12 mouse cellular contexts compared by ENCODE assay signal in genomic region chr11:61176321-61176720, GRCm38 (mm10). TPM values are rescaled to one million over a fixed set of nuclear protein-coding genes. Genes with fewer than 3 reads are reported as not detected.
DNase-seq lines count a peak whose midpoint lies in the region; ATAC-seq lines count a peak whose summit lies in the region.
"Had no signal": no experiment of that assay in that cellular context is flagged by ENCODE, and none has a peak within 500 bp of the region (broad histone marks: within the 10 kb centered on the region; RNA-seq: fewer than 3 reads in every experiment).

No protein-coding gene starts in this region.

- H3K9me3 ChIP-seq in hindbrain, embryonic 10.5 days = no peaks in the 10 kb centered on the region
- H3K9me3 ChIP-seq in hindbrain, embryonic 11.5 days (ENCODE audit: control insufficient read depth, low read length) = no peaks in the 10 kb centered on the region
- no peaks in the 10 kb centered on the region for H3K9me3 ChIP-seq in hindbrain, embryonic 16.5 days (ENCODE audit: control insufficient read depth, low read length)

- H3K27ac ChIP-seq in hindbrain, embryonic 10.5 days = peak overlapping the region; percentile 100; the same call in 1 of the 2 replicates
- H3K27ac ChIP-seq in hindbrain, embryonic 11.5 days (ENCODE audit: low read depth, low read length) = no peak overlapping the region
- peak overlapping the region; percentile 75 for H3K27ac ChIP-seq in hindbrain, embryonic 16.5 days (ENCODE audit: low read depth, low read length)

- H3K4me1 ChIP-seq in hindbrain, embryonic 10.5 days (replicated peaks) = peaks cover 26% of the 10 kb centered on the region
- H3K4me1 ChIP-seq in hindbrain, embryonic 11.5 days (replicated peaks; ENCODE audit: control insufficient read depth, insufficient read depth, low read length) = peaks cover 3% of the 10 kb centered on the region; the same call in 1 of the 2 replicates
- H3K4me1 ChIP-seq in hindbrain, embryonic 16.5 days (ENCODE audit: control insufficient read depth, insufficient read depth, low read depth, low read length) = peaks cover 22% of the 10 kb centered on the region

- peaks cover 11% of the 10 kb centered on the region for H3K36me3 ChIP-seq in hindbrain, embryonic 10.5 days
- H3K36me3 ChIP-seq in hindbrain, embryonic 11.5 days (ENCODE audit: control insufficient read depth, insufficient read depth, low read length) = no peaks in the 10 kb centered on the region
- H3K36me3 ChIP-seq in hindbrain, embryonic 16.5 days (ENCODE audit: control insufficient read depth, insufficient read depth, low read length) = no peaks in the 10 kb centered on the region

- no peak for ATAC-seq in hindbrain, embryonic 11.5 days (ENCODE audit: low FRiP score)
- no peak for ATAC-seq in hindbrain, embryonic 16.5 days

- H3K27me3 ChIP-seq in hindbrain, embryonic 10.5 days (ENCODE audit: insufficient read depth, poor library complexity, severe bottlenecking) = no peaks in the 10 kb centered on the region
- H3K27me3 ChIP-seq in hindbrain, embryonic 11.5 days (ENCODE audit: control insufficient read depth, insufficient read depth, low read length) = no peaks in the 10 kb centered on the region
- no peaks in the 10 kb centered on the region for H3K27me3 ChIP-seq in hindbrain, embryonic 16.5 days (replicated peaks; ENCODE audit: control insufficient read depth, insufficient read depth, low read length)

- 92% methylated on average over 1 of the region's 1 CpGs for WGBS in hindbrain, embryonic 10.5 days
- WGBS in hindbrain, embryonic 11.5 days = 92% methylated on average over 1 of the region's 1 CpGs
- 87% methylated on average over 1 of the region's 1 CpGs for WGBS in hindbrain, embryonic 16.5 days

- no peak overlapping the region for H3K9ac ChIP-seq in hindbrain, embryonic 11.5 days (ENCODE audit: low read depth, low read length)
- H3K9ac ChIP-seq in hindbrain, embryonic 16.5 days (ENCODE audit: low read depth, low read length) = no peak overlapping the region

- no peak overlapping the region for H3K4me3 ChIP-seq in hindbrain, embryonic 10.5 days
- H3K4me3 ChIP-seq in hindbrain, embryonic 11.5 days (ENCODE audit: low read depth, low read length) = no peak overlapping the region
- H3K4me3 ChIP-seq in hindbrain, embryonic 16.5 days (ENCODE audit: low read length) = no peak overlapping the region

- no peak overlapping the region for H3K4me2 ChIP-seq in hindbrain, embryonic 11.5 days (replicated peaks; ENCODE audit: low read depth, low read length)
- peak overlapping the region; percentile 56; the same call in 1 of the 2 replicates for H3K4me2 ChIP-seq in hindbrain, embryonic 16.5 days (ENCODE audit: low read length)

- no peak for DNase-seq in hindbrain, embryonic 10.5 days (ENCODE audit: low spot score)
- DNase-seq in hindbrain, embryonic 11.5 days (ENCODE audit: low spot score) = no peak
- peak; percentile 69 for DNase-seq in MEL-GATA-1-ER (ENCODE audit: extremely low read depth, low read depth)
- DNase-seq in monocyte, adult 2 months (ENCODE audit: low read depth in 1 of 2, low spot score in 2 of 2) = peak; percentile 13 to 18
- DNase-seq in right cerebral cortex, adult 18-20 months = no peak
- no peak for DNase-seq in kidney, postnatal 14 days
- no peak for DNase-seq in thymus, adult 18-20 months
- DNase-seq: adrenal gland, postnatal 14 days; cerebellum, adult 11 months; right cerebral cortex, postnatal 25 days had no signal

RNA-seq across cellular contexts. Expression of gene Usp22, which starts 1.5 kb away (rescaled TPM):
- 206 and 255 TPM in 2 replicates for polyA plus RNA-seq in hindbrain, embryonic 10.5 days (2016; fragmentation: Nextera tagmentation; extraction: Ambion mirVana)
- polyA plus RNA-seq in hindbrain, embryonic 11.5 days (2014; fragmentation: Nextera tagmentation; extraction: Ambion mirVana) = 273 and 295 TPM in 2 replicates
- 341 and 401 TPM in 2 replicates for polyA plus RNA-seq in hindbrain, embryonic 16.5 days (2015; fragmentation: Nextera tagmentation; extraction: Ambion mirVana)

RNA-seq across cellular contexts. Expression of gene Aldh3a1, which starts 31.0 kb away (rescaled TPM):
- not detected in 2 replicates for polyA plus RNA-seq in hindbrain, embryonic 10.5 days (2016; fragmentation: Nextera tagmentation; extraction: Ambion mirVana)
- not detected in 2 replicates for polyA plus RNA-seq in hindbrain, embryonic 11.5 days (2014; fragmentation: Nextera tagmentation; extraction: Ambion mirVana)
- 0.40 and 0.41 TPM in 2 replicates for polyA plus RNA-seq in hindbrain, embryonic 16.5 days (2015; fragmentation: Nextera tagmentation; extraction: Ambion mirVana)
- polyA plus RNA-seq: kidney, embryonic 16.5 days had no signal

RNA-seq across cellular contexts. Expression of gene Tnfrsf13b, which starts 49.8 kb away (rescaled TPM):
- polyA plus RNA-seq in hindbrain, embryonic 10.5 days (2016; fragmentation: Nextera tagmentation; extraction: Ambion mirVana) = 0.73 and 1.5 TPM in 2 replicates
- polyA plus RNA-seq in hindbrain, embryonic 11.5 days (2014; fragmentation: Nextera tagmentation; extraction: Ambion mirVana) = 1.1 and 1.2 TPM in 2 replicates
- 1.4 and 2.0 TPM in 2 replicates for polyA plus RNA-seq in hindbrain, embryonic 16.5 days (2015; fragmentation: Nextera tagmentation; extraction: Ambion mirVana)

Comparison
In these comparisons a context has a peak if more than half of its experiments do, and no peak if none do; other contexts are left out.
1. DNase-seq: peak in MEL-GATA-1-ER (single experiment) and monocyte, adult 2 months (2 of 2); none in hindbrain, embryonic 10.5 days (single experiment), hindbrain, embryonic 11.5 days (single experiment), right cerebral cortex, adult 18-20 months (single experiment), kidney, postnatal 14 days (single experiment) and thymus, adult 18-20 months (0 of 2).